Mouse (Mus musculus): ENCODE measurements around the gene Asphd2. TPM values are rescaled to one million over a fixed set of nuclear protein-coding genes. Genes with fewer than 3 reads are reported as not detected.
"Not testable (repeated sequence)": the region's sequence is repeated elsewhere in the genome, so short reads cannot be mapped to it uniquely, and the experiment has no call there.

Asphd2 gene
- 100 to 1,000 TPM; 181 to 186 (median 183) TPM for total RNA-seq (2022)

- peak; percentile 83 to 84 for DNase-seq (ENCODE audit: low spot score in 2 of 2)
These were observed at the start of gene Asphd2 for GRCm38 (mm10) chr5:112394779-112395443. TSS of gene Asphd2 (minus strand) at chr5:112394866.

GRCm38 (mm10) chr5:112438535-112438934, 43.9 kb upstream of the Asphd2 start:
- no peak for DNase-seq (ENCODE audit: low spot score in 2 of 2)

GRCm38 (mm10) chr5:112433004-112433403, 38.3 kb upstream of the Asphd2 start:
- peak; percentile 72 to 91 for DNase-seq (ENCODE audit: low spot score in 2 of 2)

- peak in 1 of 2 experiments; percentile 65 for DNase-seq (ENCODE audit: low spot score in 2 of 2)
These were observed 37.4 kb upstream of the Asphd2 start for GRCm38 (mm10) chr5:112432033-112432432.

GRCm38 (mm10) chr5:112431120-112431775, 36.6 kb upstream of the Asphd2 start:
- DNase-seq (ENCODE audit: low spot score in 2 of 2): no peak

- peak; percentile 60 to 66 for DNase-seq (ENCODE audit: low spot score in 2 of 2)
These were observed 34.3 kb upstream of the Asphd2 start for GRCm38 (mm10) chr5:112428944-112429343.

GRCm38 (mm10) chr5:112427283-112427682, 32.6 kb upstream of the Asphd2 start:
- DNase-seq (ENCODE audit: low spot score in 2 of 2): peak in 1 of 2 experiments; percentile 73

- DNase-seq (ENCODE audit: low spot score in 2 of 2): no peak
These were observed 32.0 kb upstream of the Asphd2 start for GRCm38 (mm10) chr5:112426635-112427034.

- DNase-seq (ENCODE audit: low spot score in 2 of 2): no peak
These were observed 24.9 kb upstream of the Asphd2 start for GRCm38 (mm10) chr5:112419535-112419934.

GRCm38 (mm10) chr5:112418023-112418422, 23.4 kb upstream of the Asphd2 start:
- DNase-seq (ENCODE audit: low spot score in 2 of 2): no peak

- no peak for DNase-seq (ENCODE audit: low spot score in 2 of 2)
These were observed 22.0 kb upstream of the Asphd2 start for GRCm38 (mm10) chr5:112416673-112417072.

- DNase-seq (ENCODE audit: low spot score in 2 of 2): not testable (repeated sequence)
These were observed 18.1 kb upstream of the Asphd2 start for GRCm38 (mm10) chr5:112412781-112413180.

GRCm38 (mm10) chr5:112411514-112412335, 17.1 kb upstream of the Asphd2 start:
- DNase-seq (ENCODE audit: low spot score in 2 of 2): peak; percentile 57 to 70

GRCm38 (mm10) chr5:112411072-112411471, 16.4 kb upstream of the Asphd2 start:
- DNase-seq (ENCODE audit: low spot score in 2 of 2): no peak

GRCm38 (mm10) chr5:112409274-112409673, 14.6 kb upstream of the Asphd2 start:
- no peak for DNase-seq (ENCODE audit: low spot score in 2 of 2)

- no peak for DNase-seq (ENCODE audit: low spot score in 2 of 2)
These were observed 11.4 kb upstream of the Asphd2 start for GRCm38 (mm10) chr5:112406017-112406416.

- DNase-seq (ENCODE audit: low spot score in 2 of 2): no peak
These were observed 7.8 kb upstream of the Asphd2 start for GRCm38 (mm10) chr5:112402437-112402836.

GRCm38 (mm10) chr5:112399284-112399683, 4.6 kb upstream of the Asphd2 start:
- no peak for DNase-seq (ENCODE audit: low spot score in 2 of 2)

- DNase-seq (ENCODE audit: low spot score in 2 of 2): no peak
These were observed 1.4 kb upstream of the Asphd2 start for GRCm38 (mm10) chr5:112396066-112396465.

- DNase-seq (ENCODE audit: low spot score in 2 of 2): no peak
These were observed 277 bp downstream of the Asphd2 start for GRCm38 (mm10) chr5:112394415-112394763.

- no peak for DNase-seq (ENCODE audit: low spot score in 2 of 2)
These were observed 788 bp downstream of the Asphd2 start for GRCm38 (mm10) chr5:112393741-112394414.

Measured in layer of hippocampus, adult 8-10 months (tissue).